Mouse (Mus musculus) MEL (cell line): Measurements from ENCODE around the gene Srsf3.

Experiments used
- CTCF ChIP-seq, 3 experiments: IDR thresholded peaks in 2 of 3; conservative IDR thresholded peaks in 1 of 3; 2 replicates each; pipeline ENCODE4 v1.5.1; 2011 to 2012; ENCODE audit warnings: low read length in 3 of 3, low read depth in 2 of 3, mild to moderate bottlenecking in 2 of 3, improper control_type of control experiment in 1 of 3, inconsistent platforms in 1 of 3, mixed read lengths in 1 of 3, moderate library complexity in 1 of 3; ENCODE audit not compliant: control insufficient read depth in 1 of 3, insufficient read depth in 1 of 3, poor library complexity in 1 of 3, severe bottlenecking in 1 of 3
- ELF1 ChIP-seq: IDR thresholded peaks from 2 replicates; pipeline ENCODE4 v1.6.1; 2014; ENCODE audit warnings: low read depth, mild to moderate bottlenecking, inconsistent platforms, low read length, improper control_type of control experiment, moderate library complexity
- ETS1 ChIP-seq: IDR thresholded peaks from 2 replicates; pipeline ENCODE4 v1.6.1; 2012; ENCODE audit warnings: low read depth, mild to moderate bottlenecking, inconsistent platforms, low read length, improper control_type of control experiment, moderate library complexity
- MAZ ChIP-seq: IDR thresholded peaks from 2 replicates; pipeline ENCODE4 v1.6.1; 2012; ENCODE audit warnings: low read depth, mild to moderate bottlenecking, inconsistent platforms, low read length, improper control_type of control experiment
- MEF2A ChIP-seq: IDR thresholded peaks from 2 replicates; pipeline ENCODE4 v1.6.1; 2014; ENCODE audit warnings: low read depth, mild to moderate bottlenecking, inconsistent platforms, low read length, improper control_type of control experiment; ENCODE audit not compliant: poor library complexity, insufficient replicate concordance, severe bottlenecking; ENCODE audit errors: extremely low read depth
- POLR2A ChIP-seq, 2 experiments: IDR thresholded peaks; 2 replicates each; pipeline ENCODE4 v1.6.1; 2011 to 2012; ENCODE audit warnings: low read length in 2 of 2, mild to moderate bottlenecking in 2 of 2, control low read depth in 1 of 2, improper control_type of control experiment in 1 of 2, low read depth in 1 of 2, moderate library complexity in 1 of 2; ENCODE audit not compliant: control insufficient read depth in 1 of 2, insufficient read depth in 1 of 2, poor library complexity in 1 of 2
- SMC3 ChIP-seq: IDR thresholded peaks from 2 replicates; pipeline ENCODE4 v1.6.1; 2011; ENCODE audit warnings: low read depth, low read length, improper control_type of control experiment
- USF1 ChIP-seq: IDR thresholded peaks from 2 replicates; pipeline ENCODE4 v1.6.1; 2014; ENCODE audit warnings: low read depth, mild to moderate bottlenecking, inconsistent platforms, low read length, improper control_type of control experiment, moderate library complexity

DNA sequence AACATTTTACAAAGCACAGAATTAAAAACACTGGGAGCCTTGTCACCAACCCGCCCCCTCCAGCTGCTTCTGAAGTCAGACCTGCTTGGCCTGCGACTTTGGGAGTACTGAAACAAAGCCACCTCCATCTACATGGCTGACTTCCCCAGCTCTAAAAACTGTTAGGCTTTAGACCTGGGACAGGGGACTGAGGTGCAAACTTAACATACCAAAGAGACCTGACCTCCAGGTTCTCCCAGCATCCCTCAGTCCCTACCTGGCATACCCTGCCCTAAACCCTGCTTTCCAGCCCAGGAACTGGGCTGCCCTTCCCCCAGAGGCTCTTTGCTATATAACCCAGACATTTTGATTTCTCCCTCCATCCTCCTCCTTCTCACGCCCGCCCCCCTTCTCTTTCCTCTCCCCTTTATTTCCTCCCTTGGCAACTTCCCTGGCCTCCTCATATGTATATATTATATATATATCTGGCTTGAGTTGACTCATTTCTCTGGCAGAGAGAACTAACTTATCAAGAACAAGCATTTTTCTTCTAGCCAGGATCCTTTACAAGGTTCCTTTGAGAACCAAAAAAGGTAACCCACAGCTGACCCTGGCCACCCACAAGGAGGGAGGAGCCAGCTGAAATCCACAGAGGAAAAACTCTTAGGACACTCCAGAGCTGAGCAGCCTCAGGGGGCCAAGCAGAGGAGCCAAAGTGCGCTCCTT lies 5.6 kb upstream of the Srsf3 start:
- no peak for TF ChIP-seq SMC3
- no peak for TF ChIP-seq MAZ
- no peak for TF ChIP-seq USF1
- TF ChIP-seq POLR2A (IDR thresholded peaks at IDR 0.05; ENCODE audit: control insufficient read depth in 1 of 2, insufficient read depth in 1 of 2, low read depth in 1 of 2, low read length in 2 of 2, poor library complexity in 1 of 2) = no peak
- TF ChIP-seq CTCF (IDR thresholded peaks at IDR 0.05 in 2 of 3, conservative IDR thresholded peaks at IDR 0.05 in 1 of 3; ENCODE audit: control insufficient read depth in 1 of 3, insufficient read depth in 1 of 3, low read depth in 2 of 3, low read length in 3 of 3, poor library complexity in 1 of 3, severe bottlenecking in 1 of 3) = no peak
- TF ChIP-seq ELF1 = no peak
- no peak for TF ChIP-seq ETS1
- TF ChIP-seq MEF2A = no peak
